Mouse (Mus musculus): ENCODE data around the gene Atxn7l1.

DNA sequence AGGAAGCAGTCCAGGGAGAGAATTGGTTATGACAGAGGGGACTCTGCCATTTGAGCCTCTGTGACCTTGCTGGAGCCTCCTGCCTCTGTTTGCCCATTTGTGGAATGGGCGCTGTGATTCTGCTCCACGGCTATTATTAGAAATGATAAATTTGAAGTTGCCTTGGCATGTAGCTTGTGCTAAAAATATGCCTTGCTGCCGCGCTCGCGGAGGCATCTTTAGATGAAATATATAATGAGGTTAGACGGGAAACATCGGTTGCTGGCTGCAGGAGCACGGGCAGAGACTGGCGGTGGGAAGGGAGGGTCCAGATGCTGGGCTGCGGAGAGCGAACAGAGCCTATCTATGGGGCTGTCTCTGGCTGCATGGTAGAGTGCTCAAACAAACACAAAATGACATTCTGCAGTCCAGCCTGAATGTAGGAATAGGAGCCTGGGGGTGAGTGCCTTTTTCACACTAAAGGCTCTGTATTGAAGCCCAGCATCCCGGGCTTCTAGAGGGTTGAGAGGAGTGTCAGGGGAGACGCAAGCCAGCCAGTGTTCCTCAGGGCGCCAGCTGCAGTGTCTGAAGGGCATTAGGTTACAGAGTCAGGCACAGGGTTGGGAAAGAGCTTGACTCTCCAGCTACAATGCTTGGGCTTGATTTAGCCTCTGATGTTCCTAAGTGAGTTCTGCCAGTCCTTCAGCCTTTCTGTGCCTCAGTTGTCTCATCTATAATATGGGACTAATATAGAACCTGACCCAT lies 96.8 kb downstream of the Atxn7l1 start:
- TF ChIP-seq MAX (IDR thresholded peaks at IDR 0.05; ENCODE audit: low read depth) (no peak), POLR2A (IDR thresholded peaks at IDR 0.05; ENCODE audit: insufficient read length, low read depth) (no peak), TCF3 (IDR thresholded peaks at IDR 0.05; ENCODE audit: insufficient read length, low read depth) (no peak), USF1 (IDR thresholded peaks at IDR 0.05; ENCODE audit: low read depth) (no peak), TCF12 (IDR thresholded peaks at IDR 0.05; ENCODE audit: insufficient read depth, poor library complexity, severe bottlenecking) (no peak), POLR2AphosphoS2 (IDR thresholded peaks at IDR 0.05; ENCODE audit: insufficient read length, low read depth) (no peak), MYOD1 (IDR thresholded peaks at IDR 0.05; ENCODE audit: control insufficient read depth in 1 of 3, insufficient read length in 2 of 3, low read depth in 2 of 3) (peak in 2 of 3 experiments; percentile 34 to 62), MYOG (IDR thresholded peaks at IDR 0.05; ENCODE audit: control insufficient read depth in 1 of 3, insufficient read depth in 1 of 3, insufficient read length in 2 of 3, low read depth in 2 of 3) (peak in 2 of 3 experiments; percentile 9 to 19), CEBPB (IDR thresholded peaks at IDR 0.05; ENCODE audit: insufficient read depth, poor library complexity, severe bottlenecking) (no peak), E2F4 (IDR thresholded peaks at IDR 0.05; ENCODE audit: insufficient read depth) (no peak)

Measured in myocyte (in vitro differentiated cells).